Mouse (Mus musculus) liver, embryonic 12.5 days (tissue): Measurements from ENCODE around the gene Rab28. TPM values are rescaled to one million over a fixed set of nuclear protein-coding genes. Genes with fewer than 3 reads are reported as not detected.

Experiments used
- ATAC-seq: fragments of 200-750 bp; cut with Nextera tagmentation; 2 replicates; pipeline ENCODE4 v1.8.0; 2017; ENCODE audit warnings: moderate number of reproducible peaks, mild to moderate bottlenecking, moderate library complexity
- H3K27ac ChIP-seq: fragments of 300-500 bp; sonication (generic); 2 replicates; pipeline ENCODE4 v1.5.1; 2016; ENCODE audit warnings: mild to moderate bottlenecking
- H3K27me3 ChIP-seq: fragments of 300-500 bp; sonication (generic); replicated peaks from 2 replicates; pipeline ENCODE4 v1.6.1; 2016; ENCODE audit warnings: mild to moderate bottlenecking, moderate library complexity
- H3K36me3 ChIP-seq: fragments of 300-500 bp; sonication (generic); 2 replicates; pipeline ENCODE4 v1.6.1; 2016; ENCODE audit warnings: mild to moderate bottlenecking, moderate library complexity
- H3K4me1 ChIP-seq: fragments of 300-500 bp; sonication (generic); 2 replicates; pipeline ENCODE4 v1.6.1; 2016
- H3K4me2 ChIP-seq: fragments of 300-500 bp; sonication (generic); 2 replicates; pipeline ENCODE4 v1.6.1; 2016; ENCODE audit warnings: mild to moderate bottlenecking, moderate library complexity
- H3K4me3 ChIP-seq: fragments of 300-500 bp; sonication (generic); 2 replicates; pipeline ENCODE4 v1.5.1; 2016; ENCODE audit warnings: mild to moderate bottlenecking, moderate library complexity
- H3K9ac ChIP-seq: fragments of 300-500 bp; sonication (generic); 2 replicates; pipeline ENCODE4 v1.6.1; 2016; ENCODE audit warnings: mild to moderate bottlenecking, moderate library complexity
- H3K9me3 ChIP-seq: fragments of 300-500 bp; sonication (generic); replicated peaks from 2 replicates; pipeline ENCODE4 v1.6.1; 2016; ENCODE audit warnings: mild to moderate bottlenecking, moderate library complexity
- WGBS: fragments of 180-500 bp; shearing (Covaris S2); methylation state at CpG from one replicate; pipeline ENCODE4 v1.1.7; 2016; ENCODE audit not compliant: insufficient replicate concordance; 5-methylcytosine and 5-hydroxymethylcytosine counted together
- polyA plus RNA-seq: library from polyadenylated mRNA; unstranded; fragments of >200 nt; fragmentation: Nextera tagmentation; extraction: Ambion mirVana; gene quantifications from 2 replicates; pipeline ENCODE4 v1.2.1, GENCODE M21; 2016

The Rab28 gene
- polyA plus RNA-seq, result 30.2 and 31.4 TPM in 2 replicates

DNA sequence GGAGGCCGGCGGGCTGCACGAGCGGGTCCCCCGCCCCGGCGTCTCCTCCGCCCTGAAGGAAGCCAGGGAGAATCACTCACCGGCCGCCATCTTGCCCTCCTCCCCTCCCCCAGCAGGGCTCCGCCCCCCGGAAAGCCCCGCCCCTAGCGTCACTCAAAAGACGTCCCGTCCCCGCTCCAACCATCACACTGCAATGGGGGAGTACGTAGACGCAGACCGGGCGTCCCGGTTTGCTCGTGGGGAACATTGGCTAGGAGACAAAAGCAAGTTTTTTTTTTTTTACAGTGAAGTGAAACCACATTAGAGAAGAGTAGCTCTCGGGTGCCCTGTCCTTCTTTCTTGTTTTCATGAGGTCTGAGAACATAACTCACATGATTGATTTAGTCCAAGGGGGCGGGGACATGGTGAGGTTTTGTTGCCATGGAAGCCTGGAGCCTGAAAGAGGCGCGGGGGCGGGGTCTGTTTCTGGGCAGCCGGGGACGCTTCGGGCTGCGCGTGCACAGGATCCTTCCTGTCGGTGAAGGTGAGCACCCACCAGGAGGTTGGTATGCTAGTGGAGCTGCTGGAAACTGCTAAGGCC is at the start of gene Rab28:
TSS of gene Rab28 (minus strand) at position 107 of the 580 bp plus-strand sequence.
- Histone ChIP-seq H3K27ac (peak within 1 kb of the TSS; percentile 75), H3K4me3 (peak within 1 kb of the TSS; percentile 98)
- ATAC-seq, result peak; percentile 93

GRCm38 (mm10) chr5:41757338-41757737 is 49.4 kb upstream of the Rab28 start:
- H3K36me3 ChIP-seq, result no peaks in the 10 kb centered on the region
- no peak overlapping the region for H3K4me2 ChIP-seq
- H3K27me3 ChIP-seq, result peaks cover 99% of the 10 kb centered on the region
- H3K27ac ChIP-seq, result no peak overlapping the region
- no peak overlapping the region for H3K4me3 ChIP-seq
- H3K9ac ChIP-seq, result no peak overlapping the region
- 4% methylated on average over 5 of the region's 5 CpGs for WGBS
- no peak for ATAC-seq
- no peaks in the 10 kb centered on the region for H3K9me3 ChIP-seq
- 0 out of 2 replicates have a peak, but pooled peaks cover 4% of the 10 kb centered on the region for H3K4me1 ChIP-seq

More for the DNA sequence above, at the start of gene Rab28:
- Histone ChIP-seq H3K27me3 (no peaks in the 10 kb centered on the region), H3K4me2 (peak within 1 kb of the TSS; percentile 95), H3K9ac (peak within 1 kb of the TSS; percentile 87), H3K36me3 (no peaks in the 10 kb centered on the region), H3K4me1 (peaks cover 14% of the 10 kb centered on the region), H3K9me3 (no peaks in the 10 kb centered on the region)
- WGBS, result under 1% methylated on average over 34 of the region's 34 CpGs

- Histone ChIP-seq H3K4me1 (0 out of 2 replicates have a peak, but pooled peaks cover 1% of the 10 kb centered on the region), H3K27me3 (peaks cover 99% of the 10 kb centered on the region), H3K9me3 (no peaks in the 10 kb centered on the region), H3K36me3 (no peaks in the 10 kb centered on the region), H3K4me2 (no peak overlapping the region), H3K9ac (no peak overlapping the region), H3K27ac (no peak overlapping the region), H3K4me3 (no peak overlapping the region)
- 10% methylated on average over 4 of the region's 4 CpGs for WGBS
- no peak for ATAC-seq
Observed at GRCm38 (mm10) chr5:41756396-41756795, 48.4 kb upstream of the Rab28 start.

DNA sequence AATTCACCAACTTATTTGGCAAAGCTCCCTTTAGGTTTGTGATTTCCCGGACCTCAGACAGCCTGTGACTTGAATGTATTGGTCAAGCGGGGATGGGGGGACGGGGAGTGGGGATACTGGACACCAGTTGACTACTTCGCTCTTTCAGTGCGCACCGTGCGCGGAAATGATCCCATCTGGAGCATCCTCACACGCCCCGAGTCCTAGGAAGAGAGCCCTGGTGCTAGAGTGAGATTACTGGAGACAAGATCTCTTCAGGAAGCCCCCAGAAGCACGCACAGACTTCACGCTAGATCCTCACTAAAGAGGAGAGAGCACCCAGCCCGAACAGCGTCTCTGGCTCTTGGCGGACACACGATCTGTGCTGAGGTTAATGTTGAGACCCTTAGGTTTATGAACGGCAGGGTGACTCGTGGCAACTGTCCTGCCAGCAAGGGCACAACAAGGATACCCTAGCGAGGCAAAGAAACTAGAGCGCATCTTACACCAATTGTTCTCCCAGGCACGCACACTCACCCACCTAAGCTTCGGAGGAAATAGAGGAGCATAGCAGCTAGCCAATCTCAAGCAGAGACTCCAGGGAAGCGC is 47.5 kb upstream of the Rab28 start:
- Histone ChIP-seq H3K27ac (no peak overlapping the region), H3K27me3 (peaks cover 100% of the 10 kb centered on the region), H3K9ac (no peak overlapping the region), H3K4me2 (no peak overlapping the region), H3K9me3 (no peaks in the 10 kb centered on the region), H3K36me3 (no peaks in the 10 kb centered on the region), H3K4me1 (no peaks in the 10 kb centered on the region), H3K4me3 (no peak overlapping the region)
- ATAC-seq, result no peak
- 2% methylated on average over 23 of the region's 23 CpGs for WGBS

DNA sequence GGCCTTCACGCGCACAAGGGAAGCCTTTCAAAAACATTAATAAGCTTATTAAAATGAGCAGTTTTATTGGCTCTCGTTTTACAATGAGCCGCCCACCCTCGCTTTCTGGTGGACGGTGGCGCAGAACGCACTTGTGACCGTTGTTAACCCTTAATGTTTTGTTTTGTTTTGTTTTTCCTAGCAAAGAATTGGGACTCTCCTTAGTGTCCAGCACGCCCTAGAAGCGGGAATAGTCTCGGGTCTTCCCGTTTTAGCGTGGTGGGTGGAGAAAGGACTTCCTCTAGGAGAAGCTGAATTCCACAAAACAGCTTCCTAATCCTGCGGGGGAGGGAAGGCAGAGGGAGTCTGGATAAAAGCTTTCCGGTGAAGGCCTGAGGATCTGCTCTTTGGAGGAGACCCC is 46.9 kb upstream of the Rab28 start:
- no peak overlapping the region for H3K27ac ChIP-seq
- H3K9ac ChIP-seq, result no peak overlapping the region
- 3% methylated on average over 16 of the region's 16 CpGs for WGBS
- no peaks in the 10 kb centered on the region for H3K36me3 ChIP-seq
- H3K4me1 ChIP-seq, result no peaks in the 10 kb centered on the region
- H3K4me2 ChIP-seq, result peak overlapping the region; percentile 22; the same call in 1 of the 2 replicates
- H3K4me3 ChIP-seq, result no peak overlapping the region
- no peaks in the 10 kb centered on the region for H3K9me3 ChIP-seq
- H3K27me3 ChIP-seq, result peaks cover 99% of the 10 kb centered on the region
- ATAC-seq, result no peak

- no peaks in the 10 kb centered on the region for H3K36me3 ChIP-seq
- H3K4me1 ChIP-seq, result no peaks in the 10 kb centered on the region
- WGBS, result 3% methylated on average over 17 of the region's 17 CpGs
- 0 out of 2 replicates have a peak overlapping the region, but pooled peaks have one; percentile 22 for H3K4me2 ChIP-seq
- H3K4me3 ChIP-seq, result no peak overlapping the region
- peaks cover 99% of the 10 kb centered on the region for H3K27me3 ChIP-seq
- H3K9me3 ChIP-seq, result no peaks in the 10 kb centered on the region
- no peak overlapping the region for H3K27ac ChIP-seq
- no peak overlapping the region for H3K9ac ChIP-seq
- ATAC-seq, result no peak
Observed at GRCm38 (mm10) chr5:41754226-41754775, 46.3 kb upstream of the Rab28 start.

- 44% methylated on average over 4 of the region's 4 CpGs for WGBS
- H3K4me1 ChIP-seq, result no peaks in the 10 kb centered on the region
- no peak for ATAC-seq
- no peak overlapping the region for H3K4me3 ChIP-seq
- no peaks in the 10 kb centered on the region for H3K36me3 ChIP-seq
- H3K9me3 ChIP-seq, result no peaks in the 10 kb centered on the region
- peaks cover 98% of the 10 kb centered on the region for H3K27me3 ChIP-seq
- H3K27ac ChIP-seq, result no peak overlapping the region
- H3K4me2 ChIP-seq, result no peak overlapping the region
- H3K9ac ChIP-seq, result no peak overlapping the region
Observed at GRCm38 (mm10) chr5:41752721-41753120, 44.8 kb upstream of the Rab28 start.

- WGBS, result 4% methylated on average over 11 of the region's 15 CpGs
- Histone ChIP-seq H3K4me3 (no peak overlapping the region), H3K27ac (no peak overlapping the region), H3K4me2 (no peak overlapping the region), H3K36me3 (no peaks in the 10 kb centered on the region), H3K9ac (no peak overlapping the region), H3K4me1 (no peaks in the 10 kb centered on the region), H3K27me3 (peaks cover 66% of the 10 kb centered on the region), H3K9me3 (no peaks in the 10 kb centered on the region)
- no peak for ATAC-seq
Observed at GRCm38 (mm10) chr5:41744898-41745780, 37.2 kb upstream of the Rab28 start.

- WGBS, result 6% methylated on average over 7 of the region's 7 CpGs
- H3K4me3 ChIP-seq, result no peak overlapping the region
- peaks cover 57% of the 10 kb centered on the region for H3K27me3 ChIP-seq
- H3K36me3 ChIP-seq, result no peaks in the 10 kb centered on the region
- no peak for ATAC-seq
- H3K9me3 ChIP-seq, result no peaks in the 10 kb centered on the region
- H3K4me2 ChIP-seq, result no peak overlapping the region
- no peak overlapping the region for H3K27ac ChIP-seq
- no peak overlapping the region for H3K9ac ChIP-seq
- no peaks in the 10 kb centered on the region for H3K4me1 ChIP-seq
Observed at GRCm38 (mm10) chr5:41744234-41744633, 36.3 kb upstream of the Rab28 start.

GRCm38 (mm10) chr5:41738817-41739216 is 30.9 kb upstream of the Rab28 start:
- H3K27me3 ChIP-seq, result peaks cover 10% of the 10 kb centered on the region
- no peak overlapping the region for H3K4me3 ChIP-seq
- H3K9ac ChIP-seq, result no peak overlapping the region
- H3K27ac ChIP-seq, result no peak overlapping the region
- H3K36me3 ChIP-seq, result no peaks in the 10 kb centered on the region
- no peak for ATAC-seq
- no peak overlapping the region for H3K4me2 ChIP-seq
- no peaks in the 10 kb centered on the region for H3K9me3 ChIP-seq
- 43% methylated on average over 6 of the region's 6 CpGs for WGBS
- H3K4me1 ChIP-seq, result no peaks in the 10 kb centered on the region

DNA sequence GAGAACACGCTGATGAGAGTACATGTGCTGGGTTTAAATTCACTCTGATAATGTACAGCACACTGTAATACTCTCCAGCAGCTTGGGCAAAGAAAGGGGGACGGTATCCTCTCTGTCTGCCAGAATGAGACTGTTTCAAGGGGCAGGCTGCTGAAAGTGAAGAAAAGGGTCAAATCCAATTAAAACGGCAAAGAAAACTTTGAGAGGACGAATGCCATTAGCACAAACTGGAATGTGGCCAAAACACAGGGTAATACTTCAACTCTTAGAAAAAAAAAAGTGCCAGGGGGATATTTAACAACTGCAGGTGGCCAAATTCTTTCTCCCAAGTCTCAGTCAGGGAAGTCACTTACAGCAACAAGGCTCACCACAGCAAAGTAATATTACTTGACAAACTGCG is 29.1 kb upstream of the Rab28 start:
- ATAC-seq, result no peak
- H3K4me1 ChIP-seq, result no peaks in the 10 kb centered on the region
- H3K4me2 ChIP-seq, result no peak overlapping the region
- no peak overlapping the region for H3K27ac ChIP-seq
- H3K9me3 ChIP-seq, result no peaks in the 10 kb centered on the region
- 0 out of 2 replicates have a peak, but pooled peaks cover under 1% of the 10 kb centered on the region for H3K27me3 ChIP-seq
- H3K36me3 ChIP-seq, result no peaks in the 10 kb centered on the region
- no peak overlapping the region for H3K4me3 ChIP-seq
- WGBS, result 58% methylated on average over 5 of the region's 5 CpGs
- no peak overlapping the region for H3K9ac ChIP-seq

- Histone ChIP-seq H3K9me3 (no peaks in the 10 kb centered on the region), H3K36me3 (no peaks in the 10 kb centered on the region), H3K27ac (no peak overlapping the region), H3K9ac (no peak overlapping the region), H3K4me3 (no peak overlapping the region), H3K4me1 (no peaks in the 10 kb centered on the region), H3K27me3 (no peaks in the 10 kb centered on the region), H3K4me2 (no peak overlapping the region)
- no peak for ATAC-seq
- WGBS, result 34% methylated on average over 1 of the region's 1 CpGs
Observed at GRCm38 (mm10) chr5:41727017-41727416, 19.1 kb upstream of the Rab28 start.
